Mouse (Mus musculus): Measurements from ENCODE around the gene Elavl3. TPM values are rescaled to one million over a fixed set of nuclear protein-coding genes. Genes with fewer than 3 reads are reported as not detected.

The Elavl3 gene
- total RNA-seq, 2 experiments from 2014 or later, result not detected

GRCm38 (mm10) chr9:22061339-22061738, 9.5 kb upstream of the Elavl3 start:
- ATAC-seq (replicated peaks; ENCODE audit: poor library complexity), result no peak

- ATAC-seq (replicated peaks; ENCODE audit: poor library complexity), result no peak
Observed at GRCm38 (mm10) chr9:22058011-22058424, 6.2 kb upstream of the Elavl3 start.

GRCm38 (mm10) chr9:22057031-22057517, 5.3 kb upstream of the Elavl3 start:
- no peak for ATAC-seq (replicated peaks; ENCODE audit: poor library complexity)

GRCm38 (mm10) chr9:22056303-22056910, 4.6 kb upstream of the Elavl3 start:
- ATAC-seq (replicated peaks; ENCODE audit: poor library complexity), result no peak

GRCm38 (mm10) chr9:22055713-22056112, 3.9 kb upstream of the Elavl3 start:
- no peak for ATAC-seq (replicated peaks; ENCODE audit: poor library complexity)

GRCm38 (mm10) chr9:22054411-22055076, 2.7 kb upstream of the Elavl3 start:
- ATAC-seq (replicated peaks; ENCODE audit: poor library complexity), result peak; percentile 82

- ATAC-seq (replicated peaks; ENCODE audit: poor library complexity), result no peak
Observed at GRCm38 (mm10) chr9:22053657-22054056, 1.8 kb upstream of the Elavl3 start.

GRCm38 (mm10) chr9:22051161-22051957, 464 bp downstream of the Elavl3 start:
- ATAC-seq (replicated peaks; ENCODE audit: poor library complexity), result no peak

GRCm38 (mm10) chr9:22050351-22050889, 1.4 kb downstream of the Elavl3 start:
- ATAC-seq (replicated peaks; ENCODE audit: poor library complexity), result peak; percentile 69

- ATAC-seq (replicated peaks; ENCODE audit: poor library complexity), result no peak
Observed at GRCm38 (mm10) chr9:22049721-22050270, 2.0 kb downstream of the Elavl3 start.

GRCm38 (mm10) chr9:22049315-22049714, 2.5 kb downstream of the Elavl3 start:
- no peak for ATAC-seq (replicated peaks; ENCODE audit: poor library complexity)

GRCm38 (mm10) chr9:22047329-22047728, 4.5 kb downstream of the Elavl3 start:
- no peak for ATAC-seq (replicated peaks; ENCODE audit: poor library complexity)

GRCm38 (mm10) chr9:22041832-22042231, 10.0 kb downstream of the Elavl3 start:
- no peak for ATAC-seq (replicated peaks; ENCODE audit: poor library complexity)

GRCm38 (mm10) chr9:22037826-22038225, 14.0 kb downstream of the Elavl3 start:
- no peak for ATAC-seq (replicated peaks; ENCODE audit: poor library complexity)

GRCm38 (mm10) chr9:22035300-22036044, 16.4 kb downstream of the Elavl3 start:
- no peak for ATAC-seq (replicated peaks; ENCODE audit: poor library complexity)

GRCm38 (mm10) chr9:22030386-22030785, 21.4 kb downstream of the Elavl3 start:
- no peak for ATAC-seq (replicated peaks; ENCODE audit: poor library complexity)

GRCm38 (mm10) chr9:22028467-22028866, 23.4 kb downstream of the Elavl3 start:
- no peak for ATAC-seq (replicated peaks; ENCODE audit: poor library complexity)

GRCm38 (mm10) chr9:22024592-22024991, 27.2 kb downstream of the Elavl3 start:
- ATAC-seq (replicated peaks; ENCODE audit: poor library complexity), result no peak

- ATAC-seq (replicated peaks; ENCODE audit: poor library complexity), result no peak
Observed at GRCm38 (mm10) chr9:22017208-22017825, 34.5 kb downstream of the Elavl3 start.

- ATAC-seq (replicated peaks; ENCODE audit: poor library complexity), result no peak
Observed at GRCm38 (mm10) chr9:22016245-22016644, 35.6 kb downstream of the Elavl3 start.
